Mouse (Mus musculus) midbrain, embryonic 14.5 days (tissue): ENCODE results near the gene Rftn2. TPM values are rescaled to one million over a fixed set of nuclear protein-coding genes. Genes with fewer than 3 reads are reported as not detected.

Source experiments
- ATAC-seq: fragments of 200-750 bp; cut with Nextera tagmentation; 2 replicates; pipeline ENCODE4 v1.8.0; 2017; ENCODE audit warnings: moderate number of reproducible peaks, moderate library complexity; ENCODE audit not compliant: low FRiP score, low TSS enrichment
- DNase-seq: peaks from one replicate; pipeline ENCODE4 v3.0.0-alpha.2; 2015
- H3K27ac ChIP-seq: fragments of 300-500 bp; sonication (generic); replicated peaks from 2 replicates; pipeline ENCODE4 v1.5.1; 2014; ENCODE audit warnings: mild to moderate bottlenecking, low read depth, low read length, moderate library complexity
- H3K27me3 ChIP-seq: fragments of 300-500 bp; sonication (generic); 2 replicates; pipeline ENCODE4 v1.6.1; 2014; ENCODE audit warnings: low read length, control low read depth, mixed read lengths; ENCODE audit not compliant: control insufficient read depth, insufficient read depth
- H3K36me3 ChIP-seq: fragments of 300-500 bp; sonication (generic); 2 replicates; pipeline ENCODE4 v1.6.1; 2014; ENCODE audit warnings: low read length, control low read depth; ENCODE audit not compliant: control insufficient read depth, insufficient read depth
- H3K4me1 ChIP-seq: fragments of 300-500 bp; sonication (generic); 2 replicates; pipeline ENCODE4 v1.6.1; 2014; ENCODE audit warnings: mild to moderate bottlenecking, antibody characterized with exemption, low read length, control low read depth; ENCODE audit not compliant: control insufficient read depth, insufficient read depth
- H3K4me2 ChIP-seq: fragments of 300-500 bp; sonication (generic); 2 replicates; pipeline ENCODE4 v1.6.1; 2014; ENCODE audit warnings: mild to moderate bottlenecking, low read length, moderate library complexity
- H3K4me3 ChIP-seq: fragments of 300-500 bp; sonication (generic); replicated peaks from 2 replicates; pipeline ENCODE4 v1.5.1; 2014; ENCODE audit warnings: low read depth, low read length
- H3K9ac ChIP-seq: fragments of 300-500 bp; sonication (generic); replicated peaks from 2 replicates; pipeline ENCODE4 v1.6.1; 2014; ENCODE audit warnings: mild to moderate bottlenecking, low read length, moderate library complexity
- H3K9me3 ChIP-seq: fragments of 300-500 bp; sonication (generic); 2 replicates; pipeline ENCODE4 v1.6.1; 2016; ENCODE audit warnings: low read length, control low read depth, mixed read lengths; ENCODE audit not compliant: control insufficient read depth
- WGBS: fragments of 180-500 bp; shearing (Covaris S2); extraction: QIAGEN DNeasy Blood & Tissue Kit; methylation state at CpG from one replicate; pipeline ENCODE4 v1.1.7; 2014; 5-methylcytosine and 5-hydroxymethylcytosine counted together
- polyA plus RNA-seq: library from polyadenylated mRNA; unstranded; fragments of >200 nt; fragmentation: Nextera tagmentation; extraction: Ambion mirVana; gene quantifications from 2 replicates; pipeline ENCODE4 v1.2.1, GENCODE M21; 2014

The Rftn2 gene
- polyA plus RNA-seq, 1 experiment from 2014 or later: 9.5 TPM

- Histone ChIP-seq H3K36me3 (peaks cover 40% of the 10 kb centered on the region), H3K4me3 (no peak overlapping the region), H3K9me3 (no peaks in the 10 kb centered on the region), H3K4me1 (no peaks in the 10 kb centered on the region), H3K27me3 (no peaks in the 10 kb centered on the region), H3K27ac (no peak overlapping the region), H3K4me2 (no peak overlapping the region), H3K9ac (no peak overlapping the region)
- 98% methylated on average over 4 of the region's 4 CpGs for WGBS
- ATAC-seq (no peak), DNase-seq (no peak)
Measured at GRCm38 (mm10) chr1:55157329-55157728, 69.3 kb downstream of the Rftn2 start.

DNA sequence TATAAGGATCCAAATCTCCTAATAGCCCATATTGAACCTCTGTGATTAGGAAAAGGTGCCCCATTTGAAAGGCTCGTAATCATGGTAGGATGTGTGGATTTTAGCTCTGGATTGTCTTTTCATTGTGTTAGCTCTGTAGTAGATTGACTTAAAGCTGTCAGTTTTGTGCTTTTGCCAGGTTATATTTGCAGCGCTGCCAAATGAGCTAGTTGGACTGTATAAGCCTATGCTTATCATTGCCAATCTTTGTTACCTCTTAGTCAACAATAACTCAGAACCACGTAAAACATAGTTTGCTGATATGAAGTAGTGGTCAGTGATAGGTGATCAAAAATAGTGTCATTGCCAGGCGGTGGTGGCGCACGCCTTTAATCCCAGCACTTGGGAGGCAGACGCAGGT, 81.0 kb downstream of the Rftn2 start:
- ATAC-seq: no peak
- Histone ChIP-seq H3K9me3 (no peaks in the 10 kb centered on the region), H3K27me3 (no peaks in the 10 kb centered on the region), H3K36me3 (peaks cover 39% of the 10 kb centered on the region), H3K4me1 (no peaks in the 10 kb centered on the region), H3K27ac (no peak overlapping the region), H3K4me3 (no peak overlapping the region), H3K9ac (no peak overlapping the region), H3K4me2 (no peak overlapping the region)
- DNase-seq: no peak
- WGBS: 96% methylated on average over 7 of the region's 7 CpGs

DNA sequence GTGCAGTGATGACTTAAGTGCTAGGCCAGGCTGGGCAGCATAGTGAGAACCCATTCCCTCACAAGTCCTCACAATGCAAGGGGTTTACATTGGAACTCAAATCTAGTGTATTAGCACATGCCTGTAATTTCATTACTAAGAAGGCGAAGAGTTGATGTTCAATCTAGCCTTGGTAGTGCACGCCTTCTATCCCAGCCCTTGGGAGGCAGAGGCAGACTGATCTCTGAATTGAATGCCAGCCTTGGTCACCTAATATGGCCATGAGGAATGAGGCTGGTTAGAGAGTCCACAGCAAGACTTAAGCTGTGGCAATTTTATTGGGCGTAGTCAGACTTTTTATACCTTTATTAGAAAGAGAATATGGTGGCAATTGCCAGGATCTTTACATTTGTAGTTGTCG, 82.2 kb downstream of the Rftn2 start:
- ATAC-seq: no peak
- Histone ChIP-seq H3K4me2 (no peak overlapping the region), H3K4me3 (no peak overlapping the region), H3K36me3 (peaks cover 31% of the 10 kb centered on the region), H3K9me3 (no peaks in the 10 kb centered on the region), H3K4me1 (no peaks in the 10 kb centered on the region), H3K9ac (no peak overlapping the region), H3K27me3 (no peaks in the 10 kb centered on the region), H3K27ac (no peak overlapping the region)
- 97% methylated on average over 4 of the region's 4 CpGs for WGBS
- DNase-seq: no peak

DNA sequence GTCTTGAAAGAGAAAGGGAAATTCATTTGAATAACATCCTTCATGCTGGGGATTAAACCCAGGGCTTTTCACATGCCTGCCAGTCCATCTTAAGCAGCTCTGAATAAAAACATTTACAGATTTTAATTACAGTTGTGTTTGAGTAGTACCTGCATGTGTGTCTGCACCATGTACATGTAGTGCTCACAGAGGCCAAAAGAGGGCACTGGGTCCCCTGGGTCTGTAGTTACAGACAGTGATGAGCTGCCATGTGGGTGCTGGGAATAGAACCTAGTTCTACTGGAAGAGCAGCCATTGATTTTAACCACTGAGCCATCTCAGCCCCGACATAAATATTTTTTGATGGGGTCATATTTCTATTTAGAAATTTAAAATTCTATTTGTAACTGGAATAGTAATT, 90.7 kb downstream of the Rftn2 start:
- 100% methylated on average over 1 of the region's 1 CpGs for WGBS
- DNase-seq: no peak
- Histone ChIP-seq H3K27ac (no peak overlapping the region), H3K4me1 (peaks cover 18% of the 10 kb centered on the region), H3K27me3 (no peaks in the 10 kb centered on the region), H3K9me3 (no peaks in the 10 kb centered on the region), H3K9ac (no peak overlapping the region), H3K4me2 (no peak overlapping the region), H3K4me3 (no peak overlapping the region), H3K36me3 (peaks cover 14% of the 10 kb centered on the region)
- ATAC-seq: no peak

- ATAC-seq (no peak), DNase-seq (no peak)
- no peaks in the 10 kb centered on the region for H3K27me3 ChIP-seq
- no peak overlapping the region for H3K9ac ChIP-seq
- H3K9me3 ChIP-seq: no peaks in the 10 kb centered on the region
- H3K4me3 ChIP-seq: no peak overlapping the region
- H3K4me2 ChIP-seq: no peak overlapping the region
- peaks cover 25% of the 10 kb centered on the region for H3K4me1 ChIP-seq
- no peak overlapping the region for H3K27ac ChIP-seq
- WGBS: 96% methylated on average over 3 of the region's 3 CpGs
- H3K36me3 ChIP-seq: peaks cover 8% of the 10 kb centered on the region; the same call in 1 of the 2 replicates
Measured at GRCm38 (mm10) chr1:55134301-55134700, 92.3 kb downstream of the Rftn2 start.

- ATAC-seq: no peak
- no peaks in the 10 kb centered on the region for H3K9me3 ChIP-seq
- no peak overlapping the region for H3K4me2 ChIP-seq
- H3K4me1 ChIP-seq: peaks cover 25% of the 10 kb centered on the region
- H3K9ac ChIP-seq: no peak overlapping the region
- DNase-seq: no peak
- no peak overlapping the region for H3K27ac ChIP-seq
- H3K36me3 ChIP-seq: peaks cover 6% of the 10 kb centered on the region; the same call in 1 of the 2 replicates
- WGBS: 79% methylated on average over 2 of the region's 2 CpGs
- H3K27me3 ChIP-seq: no peaks in the 10 kb centered on the region
- H3K4me3 ChIP-seq: no peak overlapping the region
Measured at GRCm38 (mm10) chr1:55133173-55133572, 93.4 kb downstream of the Rftn2 start.

- 74% methylated on average over 4 of the region's 4 CpGs for WGBS
- H3K9me3 ChIP-seq: no peaks in the 10 kb centered on the region
- no peaks in the 10 kb centered on the region for H3K27me3 ChIP-seq
Measured at GRCm38 (mm10) chr1:55132308-55132707, 94.3 kb downstream of the Rftn2 start.

DNA sequence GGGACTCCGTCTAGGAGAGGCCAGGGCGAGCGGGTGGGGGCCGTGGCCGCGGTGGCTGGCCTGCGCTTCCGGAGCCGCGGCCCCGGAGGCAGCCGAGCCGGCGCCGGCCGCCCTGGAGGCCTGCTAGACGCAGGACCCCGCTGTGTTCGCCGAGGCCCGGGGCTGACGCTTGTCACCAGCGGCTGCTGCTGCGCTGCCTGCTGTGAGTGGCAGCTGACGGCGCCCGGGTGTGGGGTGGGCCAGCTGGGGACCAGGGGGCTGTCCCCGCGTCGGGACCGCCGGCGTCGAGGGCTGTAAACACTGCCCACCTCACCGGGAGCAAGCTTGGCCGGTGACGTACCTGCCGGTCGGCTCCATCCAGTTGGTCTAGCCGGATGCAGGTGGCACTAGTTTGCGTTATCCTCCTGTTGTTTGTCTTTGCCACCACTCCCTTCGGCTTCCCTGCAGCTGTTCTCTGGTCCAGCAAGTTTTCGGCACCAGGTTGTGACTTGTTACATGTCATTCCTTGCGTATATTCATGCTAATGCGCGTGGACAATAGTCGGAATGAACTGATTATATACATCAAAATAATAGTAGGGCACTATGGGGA, 95.1 kb downstream of the Rftn2 start:
- DNase-seq (no peak), ATAC-seq (peak; percentile 86)
- WGBS: under 1% methylated on average over 47 of the region's 47 CpGs
- Histone ChIP-seq H3K27me3 (no peaks in the 10 kb centered on the region), H3K4me2 (peak overlapping the region; percentile 79), H3K9ac (peak overlapping the region; percentile 97), H3K4me1 (peaks cover 25% of the 10 kb centered on the region), H3K4me3 (peak overlapping the region; percentile 99), H3K27ac (peak overlapping the region; percentile 98), H3K36me3 (no peaks in the 10 kb centered on the region), H3K9me3 (no peaks in the 10 kb centered on the region)

More at GRCm38 (mm10) chr1:55132308-55132707, 94.3 kb downstream of the Rftn2 start:
- ATAC-seq (no peak), DNase-seq (no peak)
- H3K27ac ChIP-seq: no peak overlapping the region
- H3K36me3 ChIP-seq: 0 out of 2 replicates have a peak, but pooled peaks cover 1% of the 10 kb centered on the region
- H3K9ac ChIP-seq: peak overlapping the region; percentile 97; the same call in 1 of the 2 replicates
- H3K4me2 ChIP-seq: peak overlapping the region; percentile 79
- peak overlapping the region; percentile 99 for H3K4me3 ChIP-seq
- H3K4me1 ChIP-seq: peaks cover 25% of the 10 kb centered on the region

DNA sequence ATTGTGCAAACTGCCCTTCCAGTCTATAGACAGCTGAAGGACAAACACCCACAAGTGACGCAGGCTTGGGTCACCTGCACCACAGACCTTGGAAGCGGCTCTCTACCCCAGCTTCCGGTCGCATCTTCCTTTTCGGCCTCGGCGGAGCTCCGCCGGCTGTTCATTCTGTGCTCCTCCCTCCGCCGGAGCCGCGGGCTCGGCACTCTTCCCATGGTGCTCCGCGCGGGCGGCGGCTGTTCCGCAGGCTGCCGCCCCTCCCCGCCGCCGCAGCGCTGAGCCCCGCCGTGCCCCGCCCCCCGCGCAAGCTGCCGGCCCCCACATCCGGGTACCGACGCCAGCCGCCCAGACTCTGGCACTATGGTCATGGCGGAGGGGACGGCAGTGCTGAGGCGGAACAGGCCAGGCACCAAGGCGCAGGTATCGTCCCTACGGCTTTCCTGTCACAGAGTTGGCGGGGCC, 95.6 kb downstream of the Rftn2 start, which contains the start of gene Mob4:
Mob4 (plus strand) TSS at position 289 of the 459 bp plus-strand sequence.
- Histone ChIP-seq H3K4me2 (peak within 1 kb of the TSS; percentile 79), H3K27ac (peak within 1 kb of the TSS; percentile 98), H3K36me3 (no peaks in the 10 kb centered on the region), H3K4me1 (peaks cover 25% of the 10 kb centered on the region), H3K27me3 (no peaks in the 10 kb centered on the region), H3K4me3 (peak within 1 kb of the TSS; percentile 99), H3K9me3 (no peaks in the 10 kb centered on the region), H3K9ac (peak within 1 kb of the TSS; percentile 97)
- peak; percentile 97 for ATAC-seq
- under 1% methylated on average over 41 of the region's 42 CpGs for WGBS
- DNase-seq: peak; percentile 98
